Mouse (Mus musculus): ENCODE measurements around the gene Map4k4. TPM values are rescaled to one million over a fixed set of nuclear protein-coding genes. Genes with fewer than 3 reads are reported as not detected.

Gene Map4k4
- polyA plus RNA-seq, 1 experiment from 2014 or later = 68.2 TPM

DNA sequence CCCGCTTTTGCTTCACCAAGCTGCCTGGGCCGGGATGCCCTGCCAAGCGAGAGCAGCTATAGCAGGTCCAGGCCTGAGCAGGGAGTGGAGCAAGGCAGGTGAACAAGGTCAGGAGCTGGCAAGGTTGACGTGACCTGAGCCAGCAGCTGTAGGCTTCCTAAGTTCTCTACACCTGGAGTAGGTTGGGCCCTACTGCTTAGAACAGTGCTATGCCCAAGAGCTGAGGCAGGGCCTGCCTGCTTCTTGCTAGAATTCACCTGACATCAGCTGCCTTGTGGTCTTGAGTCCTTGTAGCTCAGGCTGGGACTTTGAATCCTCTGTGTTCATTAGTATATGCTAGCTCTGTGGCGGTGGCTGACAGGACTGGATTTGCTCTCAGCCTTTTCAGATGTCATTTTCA lies 173.1 kb downstream of the Map4k4 start, which contains the start of gene Il1r2:
TSS of gene Il1r2 (plus strand) at position 301 of the 400 bp plus-strand sequence.
- DNase-seq (ENCODE audit: low spot score) = no peak
- no peaks in the 10 kb centered on the region for H3K9me3 ChIP-seq (ENCODE audit: control insufficient read depth, low read length)
- no peak within 1 kb of the TSS for H3K27ac ChIP-seq (ENCODE audit: low read depth, low read length)
- H3K4me1 ChIP-seq (replicated peaks; ENCODE audit: control insufficient read depth, insufficient read depth, low read length) = 0 out of 2 replicates have a peak, but pooled peaks cover 3% of the 10 kb centered on the region
- 90% methylated on average over 5 of the region's 5 CpGs for WGBS
- no peak within 1 kb of the TSS for H3K4me2 ChIP-seq (replicated peaks; ENCODE audit: low read depth, low read length)
- H3K27me3 ChIP-seq (ENCODE audit: control insufficient read depth, insufficient read depth, low read length) = no peaks in the 10 kb centered on the region
- no peak within 1 kb of the TSS for H3K4me3 ChIP-seq (ENCODE audit: low read depth, low read length)
- H3K36me3 ChIP-seq (ENCODE audit: control insufficient read depth, insufficient read depth, low read length) = no peaks in the 10 kb centered on the region
- H3K9ac ChIP-seq (ENCODE audit: low read depth, low read length) = no peak within 1 kb of the TSS
- no peak for ATAC-seq (ENCODE audit: low FRiP score)

Other genes starting within 250 kb of the Map4k4 start
- gene Creg2, start 249.4 kb upstream of the Map4k4 start, polyA plus RNA-seq (2014; fragmentation: Nextera tagmentation; extraction: Ambion mirVana) = 0.80 and 0.96 TPM in 2 replicates
- 0.31 and 0.42 TPM in 2 replicates for gene Rfx8, start 179.9 kb upstream of the Map4k4 start, polyA plus RNA-seq (2014; fragmentation: Nextera tagmentation; extraction: Ambion mirVana)
- gene Gm3646, start 95.6 kb upstream of the Map4k4 start, polyA plus RNA-seq (2014; fragmentation: Nextera tagmentation; extraction: Ambion mirVana) = not detected in 2 replicates
- gene Il1r2, start 173.2 kb downstream of the Map4k4 start, polyA plus RNA-seq (2014; fragmentation: Nextera tagmentation; extraction: Ambion mirVana) = 0.27 TPM in 1 of 2 replicates, not detected in the other